9 mouse cellular contexts compared by ENCODE assay signal in the genomic region with DNA sequence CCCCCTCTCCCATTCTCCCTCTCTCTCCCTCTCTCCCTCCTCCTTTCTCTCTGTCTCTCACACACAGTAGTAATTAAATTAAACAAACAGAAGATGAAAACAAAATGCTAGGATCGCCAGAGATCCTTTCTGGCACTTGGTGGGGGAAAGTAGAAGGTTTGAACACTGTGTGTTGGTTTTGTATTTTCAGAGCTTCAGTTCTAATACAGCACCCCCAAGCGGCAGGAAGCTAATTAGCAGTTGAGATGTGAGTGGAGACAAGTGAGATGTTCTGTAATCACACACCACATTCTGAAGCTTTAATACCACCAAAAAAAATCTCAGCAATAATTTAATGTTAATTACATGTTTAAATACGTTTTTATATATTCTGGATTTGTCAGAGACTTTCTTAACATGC. TPM values are rescaled to one million over a fixed set of nuclear protein-coding genes. Genes with fewer than 3 reads are reported as not detected.
DNase-seq lines count a peak whose midpoint lies in the region; ATAC-seq and TF ChIP-seq lines count a peak whose summit lies in the region.
"Had no signal": no experiment of that assay in that cellular context is flagged by ENCODE, and none has a peak within 500 bp of the region (broad histone marks: within the 10 kb centered on the region; RNA-seq: fewer than 3 reads in every experiment).

No protein-coding gene starts in this region.

- H3K27ac ChIP-seq in cerebellum, adult 2 months (ENCODE audit: insufficient read depth, low read length), result no peak overlapping the region
- no peak overlapping the region for H3K27ac ChIP-seq in embryonic facial prominence, embryonic 11.5 days (replicated peaks; ENCODE audit: low read depth, low read length)
- H3K27ac ChIP-seq: limb, embryonic 15.5 days had no signal

- no peak overlapping the region for H3K4me3 ChIP-seq in cerebellum, adult 2 months (replicated peaks; ENCODE audit: insufficient read depth, low read depth, low read length)
- H3K4me3 ChIP-seq in embryonic facial prominence, embryonic 11.5 days (ENCODE audit: low read depth, low read length), result no peak overlapping the region
- H3K4me3 ChIP-seq: limb, embryonic 15.5 days had no signal

- no peak for ATAC-seq in embryonic facial prominence, embryonic 11.5 days (replicated peaks; ENCODE audit: insufficient number of reproducible peaks, low FRiP score, low TSS enrichment, low read depth)

- no peaks in the 10 kb centered on the region; the same call in 1 of the 2 replicates for H3K4me1 ChIP-seq in cerebellum, adult 2 months (ENCODE audit: control insufficient read depth, insufficient read depth, low read length)
- H3K4me1 ChIP-seq in embryonic facial prominence, embryonic 11.5 days (ENCODE audit: control insufficient read depth, insufficient read depth, low read length), result no peaks in the 10 kb centered on the region

- DNase-seq in cerebellum, adult 2 months, result peak; percentile 30 to 43
- DNase-seq in cerebellum, adult 8-10 months, result no peak
- DNase-seq in left cerebral cortex, adult 18-20 months (ENCODE audit: low spot score in 2 of 2), result peak; percentile 49 to 59
- DNase-seq in left cerebral cortex, adult 11 months (ENCODE audit: low spot score), result no peak
- DNase-seq in MEL-GATA-1-ER (ENCODE audit: extremely low read depth, low read depth), result peak; percentile 8
- DNase-seq in embryonic facial prominence, embryonic 11.5 days (ENCODE audit: low spot score), result peak; percentile 67
- DNase-seq in lung, postnatal 10 days, result peak; percentile 72
- no peak for DNase-seq in yolk sac, embryonic 10.5 days (ENCODE audit: low spot score)

- H3K9ac ChIP-seq in embryonic facial prominence, embryonic 11.5 days (replicated peaks; ENCODE audit: low read length), result no peak overlapping the region
- H3K9ac ChIP-seq: limb, embryonic 15.5 days had no signal

- TF ChIP-seq CTCF in cerebellum, adult 2 months (IDR thresholded peaks at IDR 0.05; ENCODE audit: borderline replicate concordance, insufficient read depth, low read depth, low read length), result no peak

- H3K4me2 ChIP-seq in embryonic facial prominence, embryonic 11.5 days (ENCODE audit: low read depth, low read length), result no peak overlapping the region
- H3K4me2 ChIP-seq: limb, embryonic 15.5 days had no signal

- 25% methylated on average over 3 of the region's 3 CpGs for WGBS in cerebellum, adult 2 months
- WGBS in embryonic facial prominence, embryonic 11.5 days, result 17% methylated on average over 3 of the region's 3 CpGs

- H3K36me3 ChIP-seq in embryonic facial prominence, embryonic 11.5 days (replicated peaks; ENCODE audit: control insufficient read depth, insufficient read depth, low read depth, low read length), result no peaks in the 10 kb centered on the region; the same call in 1 of the 2 replicates

- no peaks in the 10 kb centered on the region for H3K9me3 ChIP-seq in embryonic facial prominence, embryonic 11.5 days (replicated peaks; ENCODE audit: control insufficient read depth, low read length)
- H3K9me3 ChIP-seq: limb, embryonic 15.5 days had no signal

- no peak for TF ChIP-seq POLR2A in cerebellum, adult 2 months (IDR thresholded peaks at IDR 0.05; ENCODE audit: borderline replicate concordance, insufficient read depth, low read length)

- no peaks in the 10 kb centered on the region for H3K27me3 ChIP-seq in cerebellum, adult 2 months (ENCODE audit: control insufficient read depth, insufficient read depth, low read length)
- H3K27me3 ChIP-seq in embryonic facial prominence, embryonic 11.5 days (ENCODE audit: control insufficient read depth, insufficient read depth, low read length), result no peaks in the 10 kb centered on the region

RNA-seq across cellular contexts. Expression of a gene that starts 16.0 kb away (rescaled TPM):
- polyA plus RNA-seq in cerebellum, adult 2 months (2012; rRNA removed), result 16.3 and 17.7 TPM in 2 replicates
- 10 to 100 TPM; 18.1 to 19.7 TPM for total RNA-seq in left cerebral cortex, adult 18-20 months (2021)
- polyA plus RNA-seq in embryonic facial prominence, embryonic 11.5 days (2014; fragmentation: Nextera tagmentation; extraction: Ambion mirVana), result 59.4 and 66.3 TPM in 2 replicates

RNA-seq across cellular contexts. Expression of a gene that starts 29.2 kb away (rescaled TPM):
- polyA plus RNA-seq in cerebellum, adult 2 months (2012; rRNA removed), result 60.1 and 74.5 TPM in 2 replicates
- total RNA-seq in left cerebral cortex, adult 18-20 months (2021), result 100 to 1,000 TPM; 117 TPM
- polyA plus RNA-seq in embryonic facial prominence, embryonic 11.5 days (2014; fragmentation: Nextera tagmentation; extraction: Ambion mirVana), result 147 and 161 TPM in 2 replicates

Comparison
In these comparisons a context has a peak if more than half of its experiments do, and no peak if none do; other contexts are left out.
1. DNase-seq: peak in cerebellum, adult 2 months (2 of 2), left cerebral cortex, adult 18-20 months (2 of 2), MEL-GATA-1-ER (single experiment), embryonic facial prominence, embryonic 11.5 days (single experiment) and lung, postnatal 10 days (single experiment); none in cerebellum, adult 8-10 months (single experiment), left cerebral cortex, adult 11 months (single experiment) and yolk sac, embryonic 10.5 days (single experiment).